Mouse (Mus musculus): ENCODE data around the gene Mpdu1.

GRCm38 (mm10) chr11:69656065-69656455 lies 6.4 kb downstream of the Mpdu1 start:
- no peak for TF ChIP-seq POLR2A (IDR thresholded peaks at IDR 0.05; ENCODE audit: low read depth, low read length)
- no peak for TF ChIP-seq MAZ (IDR thresholded peaks at IDR 0.05; ENCODE audit: low read depth, low read length)

All from CH12.LX (cell line).